Mouse (Mus musculus) CH12.LX (cell line): ENCODE results near the gene Gm32742. TPM values are rescaled to one million over a fixed set of nuclear protein-coding genes. Genes with fewer than 3 reads are reported as not detected.

Experiments used
- DNase-seq: peaks from one replicate; pipeline ENCODE4 v3.0.0-alpha.2; 2013; ENCODE audit errors: extremely low read depth
- H3K27ac ChIP-seq: 2 replicates; pipeline ENCODE4 v1.5.1; 2012; ENCODE audit warnings: low read depth, mild to moderate bottlenecking, control low read depth, moderate library complexity; ENCODE audit not compliant: insufficient read depth
- H3K27me3 ChIP-seq: replicated peaks from 2 replicates; pipeline ENCODE3; 2012; ENCODE audit warnings: inconsistent platforms
- H3K36me3 ChIP-seq, 2 experiments: replicated peaks in 1 of 2; 2 replicates each; pipeline versions ENCODE3 to v1.6.1; 2012; ENCODE audit warnings: inconsistent platforms in 1 of 2, low read length in 1 of 2, mild to moderate bottlenecking in 1 of 2, mixed read lengths in 1 of 2, moderate library complexity in 1 of 2; ENCODE audit not compliant: control insufficient read depth in 1 of 2, insufficient read depth in 1 of 2
- H3K4me1 ChIP-seq, 2 experiments: 2 replicates each; pipeline ENCODE4 v1.6.1; 2012; ENCODE audit warnings: inconsistent platforms in 1 of 2, moderate library complexity in 1 of 2; ENCODE audit not compliant: insufficient read depth in 2 of 2, control insufficient read depth in 1 of 2
- H3K4me2 ChIP-seq: 2 replicates; pipeline ENCODE4 v1.6.1; 2012; ENCODE audit warnings: low read depth, mild to moderate bottlenecking, control low read depth; ENCODE audit not compliant: poor library complexity, insufficient read depth, severe bottlenecking
- H3K4me3 ChIP-seq, 3 experiments: fragments of 150-350 bp in 1 of 3; sonication (generic) in 1 of 3; replicated peaks in 1 of 3; 2 replicates each; pipeline versions ENCODE3 to v1.5.1; 2011 to 2012; ENCODE audit warnings: low read depth in 2 of 3, low read length in 2 of 3, mild to moderate bottlenecking in 2 of 3, moderate library complexity in 2 of 3, control low read depth in 1 of 3, improper control_type of control experiment in 1 of 3, inconsistent platforms in 1 of 3, mixed read lengths in 1 of 3; ENCODE audit not compliant: poor library complexity in 1 of 3
- H3K79me2 ChIP-seq: replicated peaks from 2 replicates; pipeline ENCODE4 v1.6.1; 2012; ENCODE audit warnings: mild to moderate bottlenecking, moderate library complexity; ENCODE audit not compliant: control insufficient read depth, poor library complexity, insufficient read depth, severe bottlenecking; ENCODE audit errors: extremely low read depth
- H3K9ac ChIP-seq: 2 replicates; pipeline ENCODE4 v1.6.1; 2012; ENCODE audit warnings: low read depth, mild to moderate bottlenecking, control low read depth, moderate library complexity; ENCODE audit not compliant: insufficient read depth
- H3K9me3 ChIP-seq: replicated peaks from 2 replicates; pipeline ENCODE3; 2012; ENCODE audit warnings: low read length, inconsistent platforms, mixed read lengths
- BHLHE40 ChIP-seq: IDR thresholded peaks from 2 replicates; pipeline ENCODE4 v1.6.1; 2011; ENCODE audit warnings: mild to moderate bottlenecking, low read depth, low read length, improper control_type of control experiment
- CHD1 ChIP-seq: IDR thresholded peaks from 2 replicates; pipeline ENCODE4 v1.6.1; 2012; ENCODE audit warnings: low read depth, low read length, improper control_type of control experiment, inconsistent platforms
- CHD2 ChIP-seq: IDR thresholded peaks from 2 replicates; pipeline ENCODE4 v1.6.1; 2011; ENCODE audit warnings: low read length, improper control_type of control experiment
- CTCF ChIP-seq, 2 experiments: IDR thresholded peaks in 1 of 2; conservative IDR thresholded peaks in 1 of 2; 2 replicates each; pipeline ENCODE4 v1.5.1; 2011 to 2012; ENCODE audit warnings: low read depth in 2 of 2, low read length in 2 of 2, improper control_type of control experiment in 1 of 2, inconsistent platforms in 1 of 2, mild to moderate bottlenecking in 1 of 2, moderate library complexity in 1 of 2
- E2F4 ChIP-seq: IDR thresholded peaks from 2 replicates; pipeline ENCODE4 v1.6.1; 2011; ENCODE audit warnings: low read depth, low read length, improper control_type of control experiment; ENCODE audit not compliant: insufficient replicate concordance
- IRF4 ChIP-seq: IDR thresholded peaks from 2 replicates; pipeline ENCODE4 v1.6.1; 2014; ENCODE audit warnings: low read depth, mild to moderate bottlenecking, inconsistent platforms, low read length, improper control_type of control experiment
- JUN ChIP-seq: IDR thresholded peaks from 2 replicates; pipeline ENCODE4 v1.6.1; 2011; ENCODE audit warnings: low read depth, mild to moderate bottlenecking, low read length, improper control_type of control experiment, moderate library complexity; ENCODE audit not compliant: insufficient read depth
- MAZ ChIP-seq: IDR thresholded peaks from 2 replicates; pipeline ENCODE4 v1.6.1; 2012; ENCODE audit warnings: low read depth, mild to moderate bottlenecking, inconsistent platforms, low read length, improper control_type of control experiment, moderate library complexity
- NELFE ChIP-seq: IDR thresholded peaks from 2 replicates; pipeline ENCODE4 v1.6.1; 2011; ENCODE audit warnings: low read depth, low read length, improper control_type of control experiment
- PAX5 ChIP-seq: IDR thresholded peaks from 2 replicates; pipeline ENCODE4 v1.6.1; 2012; ENCODE audit warnings: low read length, inconsistent platforms, mixed read lengths
- SIN3A ChIP-seq: IDR thresholded peaks from 2 replicates; pipeline ENCODE4 v1.6.1; 2012; ENCODE audit warnings: low read length, improper control_type of control experiment, inconsistent platforms
- USF2 ChIP-seq: conservative IDR thresholded peaks from 2 replicates; pipeline ENCODE4 v1.6.1; 2011; ENCODE audit warnings: low read depth, low read length, improper control_type of control experiment
- ZC3H11A ChIP-seq: IDR thresholded peaks from 2 replicates; pipeline ENCODE4 v1.6.1; 2012; ENCODE audit warnings: low read depth, mild to moderate bottlenecking, inconsistent platforms, low read length, improper control_type of control experiment
- ZKSCAN1 ChIP-seq: IDR thresholded peaks from 2 replicates; pipeline ENCODE4 v1.6.1; 2012; ENCODE audit warnings: low read depth, inconsistent platforms, low read length, improper control_type of control experiment, borderline replicate concordance
- ZNF384 ChIP-seq: IDR thresholded peaks from 2 replicates; pipeline ENCODE4 v1.6.1; 2012; ENCODE audit warnings: low read depth, low read length, improper control_type of control experiment, inconsistent platforms
- dilution Hi-C: fragments of 300-500 bp; cut with MboI; formaldehyde crosslinking; loops from 2 replicates; pipeline ENCODE4 v1.14.3; 2020; ENCODE audit warnings: low sequenced_read_pairs; ENCODE audit not compliant: extremely low pct_unique_long_range_greater_than_20kb, extremely low pct_ligation_motif_present
- in situ Hi-C: fragments of 300-500 bp; cut with MboI; formaldehyde crosslinking; loops from 3 replicates; pipeline ENCODE4 v1.14.3; 2019; ENCODE audit warnings: low sequenced_read_pairs, low pct_ligation_motif_present, low pct_unique_long_range_greater_than_20kb, mixed read lengths
- polyA plus RNA-seq: library from polyadenylated mRNA; unstranded; fragments of >175 nt; gene quantifications from 2 replicates; pipeline ENCODE4 v1.2.1, GENCODE M21; 2012; ENCODE audit warnings: low read depth; ENCODE audit not compliant: insufficient read length
- total RNA-seq, 2 experiments: library from RNA; depleted of rRNA; stranded (reverse); fragments of 300-350 nt in 1 of 2; fragments of >200 nt in 1 of 2; gene quantifications; 2 replicates each; pipeline ENCODE4 v1.2.3; 2012 to 2014

Gene Gm32742
- total and polyA plus RNA-seq, 3 experiments: 0.23 to 0.77 (median 0.42) TPM

GRCm38 (mm10) chr9:51114767-51115166 is 50.5 kb downstream of the Gm32742 start:
- H3K9me3 ChIP-seq: no peaks in the 10 kb centered on the region
- no peak for DNase-seq
- no peaks in the 10 kb centered on the region for H3K36me3 ChIP-seq
- no peaks in the 10 kb centered on the region for H3K27me3 ChIP-seq
- H3K4me3 ChIP-seq: no peak overlapping the region
- H3K4me2 ChIP-seq: no peak overlapping the region
- H3K4me1 ChIP-seq: peaks cover 0 to 5% of the 10 kb centered on the region in 2 experiments; a peak in 2 of 4 replicates
- H3K79me2 ChIP-seq: no peaks in the 10 kb centered on the region
- in situ Hi-C loops (no loop called here), dilution Hi-C loops (no loop called here)
- TF ChIP-seq CTCF (conservative IDR thresholded peaks at IDR 0.05 in 1 of 2, IDR thresholded peaks at IDR 0.05 in 1 of 2; ENCODE audit: low read depth in 2 of 2, low read length in 2 of 2): no peak
- TF ChIP-seq ZC3H11A: no peak
- TF ChIP-seq SIN3A: no peak
- no peak for TF ChIP-seq ZKSCAN1
- no peak overlapping the region for H3K27ac ChIP-seq
- no peak overlapping the region for H3K9ac ChIP-seq

- Histone ChIP-seq H3K4me2 (peak overlapping the region; percentile 15), H3K27me3 (no peaks in the 10 kb centered on the region), H3K4me3 (no peak overlapping the region), H3K9me3 (peaks cover 7% of the 10 kb centered on the region), H3K4me1 (peaks cover 0 to 5% of the 10 kb centered on the region in 2 experiments; a peak in 2 of 4 replicates), H3K9ac (0 out of 2 replicates have a peak overlapping the region, but pooled peaks have one; percentile 33), H3K79me2 (no peaks in the 10 kb centered on the region; the same call in 1 of the 2 replicates), H3K36me3 (no peaks in the 10 kb centered on the region), H3K27ac (no peak overlapping the region)
- in situ Hi-C loops (no loop called here), dilution Hi-C loops (no loop called here)
- peak; percentile 7 for DNase-seq
- TF ChIP-seq IRF4 (no peak), BHLHE40 (no peak), USF2 (no peak), CHD1 (0 out of 2 replicates have a peak, but pooled peaks have one; percentile 47), MAZ (no peak), SIN3A (no peak)
Observed at GRCm38 (mm10) chr9:51105751-51106150, 59.6 kb downstream of the Gm32742 start.

GRCm38 (mm10) chr9:51103808-51104514 is 61.4 kb downstream of the Gm32742 start:
- Histone ChIP-seq H3K4me3 (no peak overlapping the region), H3K4me2 (no peak overlapping the region), H3K4me1 (peaks cover 0 to 5% of the 10 kb centered on the region in 2 experiments; a peak in 2 of 4 replicates), H3K27ac (no peak overlapping the region), H3K79me2 (no peaks in the 10 kb centered on the region; the same call in 1 of the 2 replicates), H3K9ac (no peak overlapping the region), H3K27me3 (no peaks in the 10 kb centered on the region), H3K9me3 (peaks cover 7% of the 10 kb centered on the region), H3K36me3 (no peaks in the 10 kb centered on the region)
- in situ Hi-C loops (no loop called here), dilution Hi-C loops (no loop called here)
- no peak for DNase-seq
- TF ChIP-seq NELFE: no peak
- no peak for TF ChIP-seq PAX5
- TF ChIP-seq CHD2: no peak
- no peak for TF ChIP-seq E2F4
- TF ChIP-seq ZNF384: no peak
- no peak for TF ChIP-seq CTCF (conservative IDR thresholded peaks at IDR 0.05 in 1 of 2, IDR thresholded peaks at IDR 0.05 in 1 of 2; ENCODE audit: low read depth in 2 of 2, low read length in 2 of 2)
- no peak for TF ChIP-seq JUN
- TF ChIP-seq ZC3H11A: no peak
- TF ChIP-seq CHD1: no peak
